Mouse (Mus musculus) kidney, adult 11 months (tissue): ENCODE data around the gene Tgm1.

ENCODE experiments used
- DNase-seq: peaks from one replicate; pipeline ENCODE4 v3.0.0; 2022

Tgm1 gene

DNA sequence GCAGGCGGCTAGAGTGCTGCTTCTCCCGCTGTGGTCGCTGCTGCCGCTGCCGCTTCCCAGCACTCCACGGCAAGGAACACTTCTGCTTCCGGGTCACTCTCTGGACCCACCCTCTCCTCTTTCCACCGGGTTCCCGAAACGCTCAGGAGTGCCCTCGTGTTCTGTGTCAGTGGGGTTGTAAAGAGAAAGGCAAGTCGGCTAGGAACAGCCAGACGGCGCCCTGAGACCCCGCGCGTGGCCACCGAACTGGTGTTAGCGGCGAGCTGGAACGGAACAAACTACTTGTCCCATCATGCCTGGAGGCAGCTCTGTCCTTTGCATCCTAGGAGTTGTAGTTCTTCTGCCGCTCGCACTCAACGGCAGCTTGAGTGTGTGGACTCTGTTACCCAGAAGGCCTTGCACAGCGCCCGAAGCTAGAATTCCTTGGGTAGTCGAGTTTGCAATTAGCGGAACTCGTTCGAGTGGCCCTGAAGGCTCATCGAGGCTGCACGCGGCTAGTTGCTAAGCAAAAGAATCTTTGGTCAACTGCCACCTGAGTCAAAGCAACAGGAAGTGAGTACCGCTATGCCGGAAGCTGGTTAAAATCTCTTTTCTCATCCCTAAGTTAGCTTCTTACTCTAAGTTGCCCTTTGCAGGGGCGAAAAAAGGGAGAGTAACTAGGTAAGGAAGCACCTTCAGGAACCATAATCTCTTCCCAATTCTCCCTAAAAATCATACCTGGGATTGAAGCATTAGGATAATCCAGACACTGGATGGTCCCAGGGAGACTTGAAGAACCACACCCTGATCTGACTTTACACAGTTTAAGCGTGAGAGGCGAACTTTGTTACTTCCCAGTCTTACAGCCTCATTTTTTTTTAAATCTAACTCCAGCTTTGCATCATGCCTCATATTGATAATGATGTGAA lies 41.6 kb downstream of the Tgm1 start, which contains the start of the genes Gmpr2 and Nedd8:
TSS of gene Gmpr2 (plus strand) at position 109 of the 908 bp plus-strand sequence.
TSS of gene Nedd8 (minus strand) at position 292 of the 908 bp plus-strand sequence.
- DNase-seq, result peak; percentile 97

DNA sequence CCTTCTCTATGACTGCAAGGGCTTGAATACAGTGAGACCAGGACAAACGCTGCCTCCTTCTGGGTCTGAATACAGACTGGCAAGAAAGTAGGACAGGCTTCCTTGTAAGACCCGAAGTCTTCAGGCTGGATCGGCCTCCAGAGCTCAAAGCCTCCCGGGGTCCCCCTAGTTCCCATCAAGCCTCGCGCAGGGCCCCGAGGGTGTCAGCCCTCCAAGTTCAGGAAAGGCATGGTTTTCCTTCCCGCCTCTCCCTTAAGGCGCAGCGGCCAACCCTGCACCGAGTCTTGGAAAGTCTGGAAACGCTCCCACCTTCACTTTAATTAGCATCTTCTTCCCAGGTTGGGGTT lies 42.3 kb downstream of the Tgm1 start:
- no peak for DNase-seq

DNA sequence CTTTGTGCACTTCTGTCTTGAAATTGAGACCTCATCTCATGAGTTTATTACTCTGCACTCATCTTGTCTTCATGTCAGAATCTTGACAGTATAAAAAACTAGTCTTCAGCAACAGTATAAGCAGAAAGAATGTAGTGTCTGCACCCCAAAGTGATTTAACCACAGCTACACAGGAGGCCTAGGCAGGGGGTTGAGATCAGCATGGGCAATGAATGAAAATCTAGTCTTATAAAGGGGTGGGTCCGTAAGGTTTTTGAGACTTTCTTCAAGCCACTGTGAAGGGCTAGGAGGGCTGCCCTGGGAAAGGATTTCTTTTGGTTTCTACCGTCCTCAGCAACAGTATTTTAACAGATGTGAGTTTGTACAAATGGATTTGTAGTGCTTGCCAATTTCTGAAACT lies 53.1 kb downstream of the Tgm1 start:
- no peak for DNase-seq

DNA sequence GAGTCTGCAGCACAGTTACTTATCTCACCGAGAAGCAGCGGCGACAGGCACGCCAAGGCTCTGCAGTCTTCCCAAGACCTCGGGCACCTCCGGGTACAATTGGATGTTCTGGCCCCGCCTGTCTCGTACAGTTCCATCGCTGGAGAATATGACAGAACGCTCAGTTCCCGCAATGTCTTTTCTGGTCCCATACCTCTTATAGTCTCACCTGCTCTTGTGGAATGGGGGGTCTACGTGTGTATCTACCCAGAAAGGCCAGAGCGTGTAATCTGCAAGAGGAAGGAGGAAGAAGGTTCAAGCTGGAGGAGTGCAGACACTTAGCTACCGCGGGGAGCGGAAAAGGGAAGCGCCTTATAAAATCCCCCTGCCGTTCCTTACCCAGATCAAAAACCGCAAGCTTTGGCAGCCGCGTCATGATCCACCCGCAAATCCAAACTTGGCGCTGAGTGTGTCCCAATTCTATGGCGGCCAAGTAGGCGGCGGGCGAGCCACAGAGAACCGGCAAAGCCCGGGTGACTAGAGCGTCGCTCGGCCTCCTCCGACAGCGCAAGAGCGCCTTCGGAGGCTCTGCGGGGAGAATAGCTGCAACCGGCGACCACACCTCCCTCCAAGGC lies 53.7 kb downstream of the Tgm1 start, which contains the start of gene Mdp1:
TSS of gene Mdp1 (minus strand) at position 549 of the 614 bp plus-strand sequence.
- peak; percentile 71 for DNase-seq

DNA sequence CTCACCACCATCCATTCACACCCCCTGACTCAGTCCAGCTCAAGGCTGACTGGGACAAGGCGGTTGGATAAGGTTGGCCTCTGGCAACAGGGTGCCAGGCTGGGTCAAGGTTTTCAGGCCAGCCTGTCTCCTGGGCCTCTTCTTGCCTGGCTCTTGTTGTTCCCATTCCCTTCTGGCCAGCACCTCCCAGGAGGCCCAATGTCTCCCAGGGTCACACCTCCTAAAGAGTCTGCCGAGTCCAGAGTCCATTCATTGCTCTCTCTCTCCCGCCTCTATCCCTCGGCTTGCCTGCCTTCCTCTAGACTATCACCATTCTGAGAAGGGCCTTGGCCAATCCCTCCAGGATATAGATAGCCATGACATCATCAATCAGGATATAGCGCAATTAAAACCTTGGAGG lies 55.7 kb downstream of the Tgm1 start:
- DNase-seq, result peak; percentile 73

DNA sequence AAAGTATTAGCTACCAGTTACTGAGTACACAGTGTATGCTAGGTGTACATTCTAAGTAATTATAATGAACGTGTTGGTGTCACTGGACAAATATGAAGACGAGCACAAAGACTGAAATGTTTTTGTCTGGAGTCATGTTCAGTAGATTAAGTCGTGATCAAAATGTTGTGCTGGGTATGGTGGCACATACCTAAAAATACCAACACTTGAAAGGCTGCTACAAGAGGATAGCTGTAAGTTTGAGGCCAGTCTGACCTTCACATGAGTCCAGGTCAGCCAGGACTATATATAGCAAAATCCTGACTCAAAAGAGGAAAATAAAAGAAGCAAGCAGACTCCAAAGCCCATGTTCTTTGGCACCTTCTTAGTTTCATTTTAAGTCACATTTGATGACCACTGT lies 56.8 kb downstream of the Tgm1 start:
- DNase-seq, result no peak

DNA sequence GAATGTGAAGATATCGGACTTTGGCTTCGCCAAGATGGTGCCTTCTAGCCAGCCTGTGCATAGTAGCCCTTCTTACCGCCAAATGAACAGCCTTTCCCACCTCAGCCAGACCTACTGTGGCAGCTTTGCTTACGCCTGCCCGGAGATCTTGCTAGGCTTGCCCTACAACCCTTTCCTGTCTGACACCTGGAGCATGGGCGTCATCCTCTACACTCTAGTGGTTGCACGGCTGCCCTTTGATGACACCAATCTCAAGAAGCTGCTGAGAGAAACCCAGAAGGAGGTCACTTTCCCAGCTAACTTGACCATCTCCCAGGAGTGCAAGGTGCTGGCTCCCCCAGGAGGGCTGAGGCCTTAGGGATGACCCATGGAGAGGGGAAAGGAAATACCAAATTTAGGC lies 62.2 kb downstream of the Tgm1 start:
- DNase-seq, result no peak
